Mouse (Mus musculus): Measurements from ENCODE around the gene Cd300a.

- TF ChIP-seq CTCF (IDR thresholded peaks at IDR 0.05) (no peak), EP300 (IDR thresholded peaks at IDR 0.05) (no peak)
Observed at GRCm38 (mm10) chr11:114869787-114870186, 20.1 kb upstream of the Cd300a start.

Data from lung, postnatal 0 days (tissue).